Mouse (Mus musculus) heart, postnatal 0 days (tissue): Measurements from ENCODE around the gene Dnah3. TPM values are rescaled to one million over a fixed set of nuclear protein-coding genes. Genes with fewer than 3 reads are reported as not detected.

Experiments
- ATAC-seq: fragments of 200-750 bp; cut with Nextera tagmentation; 2 replicates; pipeline ENCODE4 v1.8.0; 2017; ENCODE audit warnings: low read depth, moderate number of reproducible peaks, moderate library complexity; ENCODE audit not compliant: insufficient read depth
- DNase-seq: peaks from one replicate; pipeline ENCODE4 v3.0.0-alpha.2; 2016; ENCODE audit warnings: low spot score
- H3K27ac ChIP-seq: fragments of 300-500 bp; sonication (generic); 2 replicates; pipeline ENCODE4 v1.5.1; 2014; ENCODE audit warnings: low read depth, mild to moderate bottlenecking
- H3K27me3 ChIP-seq: fragments of 300-500 bp; sonication (generic); 2 replicates; pipeline ENCODE4 v1.6.1; 2014; ENCODE audit warnings: low read length, mixed read lengths; ENCODE audit not compliant: control insufficient read depth, insufficient read depth
- H3K36me3 ChIP-seq: fragments of 300-500 bp; sonication (generic); replicated peaks from 2 replicates; pipeline ENCODE4 v1.6.1; 2014; ENCODE audit warnings: low read length, mixed read lengths; ENCODE audit not compliant: control insufficient read depth, insufficient read depth
- H3K4me1 ChIP-seq: fragments of 300-500 bp; sonication (generic); 2 replicates; pipeline ENCODE4 v1.6.1; 2014; ENCODE audit warnings: antibody characterized with exemption; ENCODE audit not compliant: control insufficient read depth, insufficient read depth
- H3K4me2 ChIP-seq: fragments of 300-500 bp; sonication (generic); 2 replicates; pipeline ENCODE4 v1.6.1; 2014; ENCODE audit warnings: low read depth, mild to moderate bottlenecking, low read length, moderate library complexity
- H3K4me3 ChIP-seq: fragments of 300-500 bp; sonication (generic); 2 replicates; pipeline ENCODE4 v1.5.1; 2014; ENCODE audit warnings: low read depth, low read length
- H3K9ac ChIP-seq: fragments of 300-500 bp; sonication (generic); replicated peaks from 2 replicates; pipeline ENCODE4 v1.6.1; 2014; ENCODE audit warnings: low read depth, low read length, mixed read lengths
- H3K9me3 ChIP-seq: fragments of 300-500 bp; sonication (generic); replicated peaks from 2 replicates; pipeline ENCODE4 v1.6.1; 2016; ENCODE audit warnings: low read length; ENCODE audit not compliant: control insufficient read depth
- CTCF ChIP-seq: IDR thresholded peaks from 2 replicates; pipeline ENCODE4 v1.5.1; 2016; ENCODE audit warnings: antibody characterized with exemption, control low read depth, low read depth
- EP300 ChIP-seq: IDR thresholded peaks from 2 replicates; pipeline ENCODE4 v1.6.1; 2016; ENCODE audit warnings: antibody characterized with exemption, low read depth
- WGBS: fragments of 180-500 bp; shearing (Covaris S2); extraction: QIAGEN DNeasy Blood & Tissue Kit; methylation state at CpG from one replicate; pipeline ENCODE4 v1.1.7; 2014; 5-methylcytosine and 5-hydroxymethylcytosine counted together
- polyA plus RNA-seq: library from polyadenylated mRNA; unstranded; fragments of >200 nt; fragmentation: Nextera tagmentation; extraction: Ambion mirVana; gene quantifications from 2 replicates; pipeline ENCODE4 v1.2.1, GENCODE M21; 2015
- total RNA-seq: library from RNA; depleted of rRNA; stranded (reverse); fragments of >200 nt; gene quantifications from 2 replicates; pipeline ENCODE4 v1.2.3, GENCODE M21; 2014; ENCODE audit warnings: low replicate concordance

Gene Dnah3
- total and polyA plus RNA-seq, 2 experiments from 2014 or later = not detected

DNA sequence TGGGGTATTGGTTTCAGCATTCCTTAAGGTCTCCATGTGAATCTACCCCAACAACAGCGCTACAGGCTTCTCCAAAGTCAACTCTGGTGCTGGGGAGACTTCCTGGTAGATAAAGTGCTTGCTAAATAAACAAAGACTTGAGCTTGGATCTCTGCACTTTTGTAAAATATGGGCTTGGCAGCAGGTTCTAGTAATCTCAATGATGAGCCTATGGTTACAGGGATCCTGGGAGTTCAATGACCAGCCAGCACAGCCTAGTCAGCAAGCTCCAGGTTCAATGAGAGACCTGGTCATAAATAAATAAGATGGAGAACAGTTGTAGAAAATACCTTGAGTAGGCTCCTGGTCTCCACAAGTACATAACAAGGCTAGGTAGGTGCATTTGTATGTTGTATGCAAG is 141.0 kb downstream of the Dnah3 start:
- no peak for DNase-seq
- Histone ChIP-seq H3K4me1 (no peaks in the 10 kb centered on the region; the same call in 1 of the 2 replicates), H3K9ac (no peak overlapping the region), H3K27me3 (no peaks in the 10 kb centered on the region), H3K4me3 (no peak overlapping the region), H3K36me3 (no peaks in the 10 kb centered on the region), H3K4me2 (no peak overlapping the region), H3K27ac (no peak overlapping the region), H3K9me3 (no peaks in the 10 kb centered on the region)
- TF ChIP-seq EP300 (no peak), CTCF (no peak)
- no peak for ATAC-seq
- WGBS = 50% methylated on average over 1 of the region's 1 CpGs

GRCm38 (mm10) chr7:119941569-119941968 is 153.5 kb downstream of the Dnah3 start:
- Histone ChIP-seq H3K4me1 (no peaks in the 10 kb centered on the region), H3K36me3 (no peaks in the 10 kb centered on the region), H3K4me3 (no peak overlapping the region), H3K4me2 (no peak overlapping the region), H3K9ac (no peak overlapping the region), H3K9me3 (no peaks in the 10 kb centered on the region), H3K27me3 (no peaks in the 10 kb centered on the region), H3K27ac (no peak overlapping the region)
- 57% methylated on average over 2 of the region's 2 CpGs for WGBS
- no peak for DNase-seq
- TF ChIP-seq CTCF (no peak), EP300 (no peak)
- ATAC-seq = no peak

DNA sequence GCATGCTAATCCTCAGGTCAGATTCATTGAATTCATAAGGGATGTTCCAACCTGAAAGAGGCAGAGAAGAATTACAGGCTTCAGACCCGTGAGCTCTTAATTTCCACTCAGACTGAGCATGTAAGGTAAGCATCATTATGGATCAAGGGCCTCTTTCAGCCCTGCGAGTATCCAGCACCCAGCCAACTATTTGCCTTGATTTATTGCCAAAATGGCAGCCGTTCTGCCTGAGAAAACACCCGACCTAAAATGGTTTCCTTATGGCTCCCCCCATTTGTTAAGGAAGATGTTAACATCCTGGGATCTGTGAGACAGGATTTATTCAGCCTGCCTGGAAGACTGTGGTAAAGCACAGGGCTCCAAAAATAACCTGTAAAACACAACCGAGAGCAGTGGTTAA is 158.0 kb downstream of the Dnah3 start:
- Histone ChIP-seq H3K4me2 (no peak overlapping the region), H3K4me1 (no peaks in the 10 kb centered on the region), H3K9me3 (no peaks in the 10 kb centered on the region), H3K9ac (no peak overlapping the region), H3K27ac (no peak overlapping the region), H3K27me3 (no peaks in the 10 kb centered on the region), H3K4me3 (no peak overlapping the region), H3K36me3 (no peaks in the 10 kb centered on the region)
- ATAC-seq = no peak
- WGBS = 67% methylated on average over 5 of the region's 5 CpGs
- TF ChIP-seq CTCF (no peak), EP300 (no peak)
- no peak for DNase-seq

DNA sequence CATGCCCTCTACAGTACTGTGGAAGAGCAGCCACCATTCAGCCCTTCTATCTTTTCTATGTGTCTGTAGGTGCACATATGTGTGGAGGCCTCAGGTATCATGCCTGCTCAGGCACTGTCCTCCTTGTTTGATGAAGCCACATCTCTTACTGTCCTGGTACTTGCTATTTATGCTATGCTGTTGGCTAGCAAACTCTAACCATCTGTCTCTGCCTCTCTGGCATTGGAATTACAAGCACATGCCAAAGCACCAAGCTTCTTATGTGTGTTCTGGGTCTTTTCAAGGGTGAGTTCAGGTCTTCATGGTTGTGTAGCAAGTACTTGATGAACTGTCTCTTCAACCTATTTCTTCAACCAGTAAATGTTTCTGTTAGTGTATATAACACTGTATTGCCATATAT is 158.8 kb downstream of the Dnah3 start:
- Histone ChIP-seq H3K4me2 (no peak overlapping the region), H3K4me3 (no peak overlapping the region), H3K9me3 (no peaks in the 10 kb centered on the region), H3K27me3 (no peaks in the 10 kb centered on the region), H3K9ac (no peak overlapping the region), H3K36me3 (no peaks in the 10 kb centered on the region), H3K4me1 (no peaks in the 10 kb centered on the region), H3K27ac (no peak overlapping the region)
- no peak for TF ChIP-seq CTCF
- TF ChIP-seq EP300 = no peak
- ATAC-seq = no peak
- no peak for DNase-seq

DNA sequence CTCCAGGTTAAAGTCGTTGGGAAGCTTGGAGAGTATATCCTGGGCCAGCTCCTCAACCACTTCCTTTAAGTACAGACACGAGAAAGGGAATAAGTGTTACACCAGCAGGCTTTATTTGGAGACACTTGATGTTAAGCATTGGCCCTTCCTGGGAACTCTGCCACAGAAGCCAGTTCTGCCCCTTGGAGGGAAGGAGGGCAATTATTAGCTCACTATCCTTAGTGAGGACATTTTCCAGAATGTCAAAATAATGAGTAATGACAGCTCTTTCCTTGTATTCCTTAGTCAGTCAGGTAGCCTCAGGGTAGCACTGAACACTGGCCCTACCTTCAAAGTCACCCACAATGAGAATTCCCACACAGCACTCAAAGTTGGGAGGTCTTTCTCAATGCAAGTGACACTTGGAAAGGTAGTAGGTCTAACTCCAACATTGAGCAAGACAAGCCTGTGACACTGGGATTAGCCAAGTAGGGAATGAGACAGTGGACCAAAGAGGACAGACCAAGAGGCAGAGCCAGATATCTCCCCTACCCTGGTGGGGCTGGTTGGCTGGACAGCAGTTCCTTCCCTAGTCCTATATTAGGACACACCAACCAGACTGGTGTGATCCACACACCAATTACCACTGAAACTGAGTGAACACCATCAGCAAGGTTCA is 166.2 kb downstream of the Dnah3 start:
- H3K36me3 ChIP-seq = no peaks in the 10 kb centered on the region
- no peak for DNase-seq
- 35% methylated on average over 2 of the region's 2 CpGs for WGBS

DNA sequence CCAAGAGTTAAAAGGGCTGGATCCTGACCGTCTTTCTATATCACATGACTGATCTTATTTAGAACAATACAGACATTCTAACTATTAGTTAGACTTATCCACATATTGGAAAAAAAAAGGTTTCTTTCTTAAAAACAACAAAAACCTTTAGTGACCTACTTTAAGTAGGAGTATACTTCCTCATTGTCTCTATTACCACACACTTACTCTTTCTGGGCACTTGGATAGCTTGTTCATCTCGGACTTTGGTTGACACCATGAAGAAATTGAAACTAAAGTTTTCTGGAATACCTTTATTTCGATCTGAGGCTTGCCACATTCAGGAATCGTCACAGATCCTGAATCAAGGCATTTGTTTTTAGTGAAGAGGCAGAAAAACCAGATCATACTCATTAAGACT is 174.0 kb downstream of the Dnah3 start:
- no peak for TF ChIP-seq EP300
- no peak for TF ChIP-seq CTCF
- no peak overlapping the region for H3K27ac ChIP-seq
- DNase-seq = no peak
- H3K27me3 ChIP-seq = no peaks in the 10 kb centered on the region
- H3K36me3 ChIP-seq = no peaks in the 10 kb centered on the region
- no peaks in the 10 kb centered on the region for H3K9me3 ChIP-seq
- no peak overlapping the region for H3K9ac ChIP-seq
- no peak overlapping the region for H3K4me2 ChIP-seq
- no peak overlapping the region for H3K4me3 ChIP-seq
- 74% methylated on average over 4 of the region's 4 CpGs for WGBS
- H3K4me1 ChIP-seq = peaks cover 5% of the 10 kb centered on the region; the same call in 1 of the 2 replicates
- no peak for ATAC-seq

More for the DNA sequence above, 166.2 kb downstream of the Dnah3 start:
- Histone ChIP-seq H3K9ac (no peak overlapping the region), H3K4me3 (no peak overlapping the region), H3K27ac (no peak overlapping the region), H3K9me3 (no peaks in the 10 kb centered on the region), H3K4me2 (no peak overlapping the region), H3K4me1 (no peaks in the 10 kb centered on the region), H3K27me3 (no peaks in the 10 kb centered on the region)
- no peak for TF ChIP-seq CTCF
- no peak for TF ChIP-seq EP300
- no peak for ATAC-seq
